Mouse (Mus musculus) layer of hippocampus, adult 18-20 months (tissue): ENCODE results near the gene Lrrtm3. TPM values are rescaled to one million over a fixed set of nuclear protein-coding genes. Genes with fewer than 3 reads are reported as not detected.
A peak's percentile ranks its signal among the peaks of the same experiment; 100 is the strongest.

Experiments used
- DNase-seq, 2 experiments: peaks; one replicate each; pipeline ENCODE4 v3.0.0; 2022; ENCODE audit warnings: low spot score in 2 of 2
- total RNA-seq, 2 experiments: library from RNA; stranded (reverse); gene quantifications; 2 replicates each; pipeline ENCODE4 v1.2.3; 2021

Gene Lrrtm3
- total RNA-seq, 2 experiments from 2014 or later: 20.6 to 25.4 TPM

DNA sequence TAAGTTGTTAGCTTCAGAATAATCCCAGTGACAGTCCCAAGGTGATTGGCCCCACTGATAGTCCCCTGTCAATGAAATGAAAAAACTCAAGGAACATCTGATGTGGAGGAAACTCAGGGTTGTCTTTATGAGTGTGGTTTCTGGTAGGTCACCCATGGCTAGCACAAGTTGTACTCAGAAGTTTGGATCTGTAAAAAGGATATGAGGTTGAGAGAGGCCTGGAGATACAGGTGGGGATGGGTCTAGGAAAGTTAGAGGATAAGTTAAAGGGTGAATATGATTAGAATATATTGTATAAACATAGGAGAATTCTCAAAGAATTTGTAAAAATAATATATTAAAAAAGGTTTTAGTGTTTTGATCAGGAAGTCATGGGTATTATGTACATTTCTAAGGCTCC is 162.7 kb downstream of the Lrrtm3 start, which contains the start of gene Gm10118:
Gene Gm10118, minus strand, starts transcription at position 101 of the 400 bp plus-strand sequence.
- no peak for DNase-seq

DNA sequence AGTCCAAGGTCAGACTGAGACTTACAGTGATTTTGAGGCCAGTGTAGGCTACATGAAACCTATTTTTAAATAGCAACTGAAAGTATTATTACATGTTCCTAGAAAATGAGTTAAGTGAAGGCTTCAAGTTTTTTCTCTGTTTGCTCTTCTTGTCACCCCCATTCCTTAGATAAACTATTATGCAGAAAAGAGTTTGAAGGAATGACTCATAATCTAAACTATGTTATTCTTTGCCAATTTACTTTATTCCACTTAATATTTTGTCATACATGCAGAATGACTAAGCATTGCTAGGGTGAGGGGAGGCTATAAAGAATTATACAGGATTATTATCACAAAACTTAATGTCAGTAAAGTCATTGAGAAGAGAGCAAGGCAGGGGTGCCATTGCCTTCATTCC is 181.2 kb downstream of the Lrrtm3 start:
- no peak for DNase-seq

DNA sequence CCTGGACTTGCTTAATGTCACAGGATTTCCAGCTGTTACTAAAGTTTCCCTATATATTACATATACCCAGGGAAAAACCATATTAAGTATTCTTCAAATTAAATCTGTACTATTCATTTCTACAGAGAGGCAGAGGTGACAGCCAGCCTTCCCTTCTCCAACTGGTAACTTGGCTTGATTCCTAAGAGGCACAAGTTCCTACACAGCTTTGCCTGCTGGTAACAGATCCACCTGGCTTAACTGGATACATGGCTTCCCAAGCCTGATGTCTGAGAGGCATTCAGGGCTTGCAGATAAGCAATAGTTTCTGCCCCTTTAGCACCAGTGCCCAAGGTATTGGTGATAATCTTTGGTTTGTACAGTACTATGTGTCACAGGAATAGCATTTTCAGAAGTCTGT is 190.2 kb downstream of the Lrrtm3 start:
- DNase-seq: no peak

DNA sequence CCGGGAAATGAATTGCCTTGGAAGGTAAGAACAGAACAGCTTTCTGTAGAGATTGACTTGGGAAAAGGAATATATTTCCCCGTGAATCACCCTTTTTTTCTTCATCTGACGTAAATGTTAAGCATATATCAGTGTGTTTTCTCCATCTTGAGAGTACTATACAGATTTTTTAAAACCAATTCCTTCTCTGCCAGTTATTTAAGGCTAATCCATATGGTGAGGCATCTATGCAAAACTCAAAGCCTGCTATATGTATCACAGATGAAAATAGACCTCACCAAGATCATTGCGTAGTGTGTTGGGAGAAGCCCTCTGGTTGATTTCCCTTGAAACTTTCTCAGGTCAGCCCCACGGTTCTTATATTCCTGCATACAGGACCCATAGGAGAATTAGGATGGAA is 195.5 kb downstream of the Lrrtm3 start:
- no peak for DNase-seq

DNA sequence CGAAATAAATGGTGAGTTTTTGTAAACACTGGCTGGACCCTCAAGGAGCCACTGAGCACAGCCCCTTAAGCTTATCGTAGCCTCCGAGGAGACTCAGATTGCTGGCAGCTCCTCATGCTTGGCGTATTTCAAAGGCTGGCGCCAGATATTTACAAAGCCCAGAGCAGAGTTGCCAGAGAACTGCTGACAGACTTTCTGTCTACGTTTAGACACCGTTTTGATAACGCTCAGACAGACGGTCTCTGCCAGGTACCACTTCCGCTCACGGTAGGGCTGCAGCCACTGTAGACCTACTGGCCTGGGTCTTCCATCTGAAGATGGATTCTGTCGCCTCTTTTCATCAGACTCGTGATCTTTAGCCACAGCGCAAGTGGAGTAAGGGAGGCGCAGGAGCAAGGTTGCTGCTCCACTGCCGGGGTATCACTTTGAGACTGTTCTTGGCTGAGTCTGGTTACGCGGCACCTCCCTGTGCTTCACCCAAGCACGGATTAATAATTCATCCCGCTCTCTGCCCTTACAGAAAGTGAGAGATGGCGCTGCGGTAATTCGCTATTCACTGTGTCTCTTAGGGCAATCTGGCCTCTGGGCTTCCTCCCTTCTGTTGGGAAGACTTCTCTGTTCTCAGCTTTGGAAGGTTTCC is 203.5 kb downstream of the Lrrtm3 start:
- DNase-seq: peak in 1 of 2 experiments; percentile 15

DNA sequence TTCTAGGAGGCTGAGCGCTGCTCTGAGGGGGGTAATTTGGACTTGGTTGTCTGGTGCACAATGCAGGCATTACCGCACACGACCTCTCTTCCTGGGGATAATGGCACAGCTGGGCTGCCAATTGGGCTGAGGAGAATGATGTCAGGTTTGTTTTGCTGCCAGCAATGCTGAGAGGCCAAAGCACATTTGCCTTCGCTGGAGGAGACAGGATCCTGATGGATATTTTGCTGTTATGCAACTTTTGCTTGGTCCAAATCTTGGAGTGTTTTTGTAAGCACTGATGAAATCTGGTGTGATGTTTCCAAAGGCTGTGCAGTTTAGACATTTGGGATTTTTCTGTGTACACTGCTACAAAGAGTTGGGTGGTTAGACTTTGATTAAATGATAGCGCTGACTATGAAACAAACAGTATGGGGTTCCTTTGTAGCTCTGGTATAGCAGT is 209.6 kb downstream of the Lrrtm3 start:
- peak; percentile 25 to 41 for DNase-seq

Other genes starting within 250 kb of the Lrrtm3 start
- gene Gm10118, start 162.8 kb downstream of the Lrrtm3 start, total RNA-seq: 1 to 10 TPM; 1.9 to 2.3 TPM